Comparison of ENCODE assay signal across 15 mouse cellular contexts in the genomic region with DNA sequence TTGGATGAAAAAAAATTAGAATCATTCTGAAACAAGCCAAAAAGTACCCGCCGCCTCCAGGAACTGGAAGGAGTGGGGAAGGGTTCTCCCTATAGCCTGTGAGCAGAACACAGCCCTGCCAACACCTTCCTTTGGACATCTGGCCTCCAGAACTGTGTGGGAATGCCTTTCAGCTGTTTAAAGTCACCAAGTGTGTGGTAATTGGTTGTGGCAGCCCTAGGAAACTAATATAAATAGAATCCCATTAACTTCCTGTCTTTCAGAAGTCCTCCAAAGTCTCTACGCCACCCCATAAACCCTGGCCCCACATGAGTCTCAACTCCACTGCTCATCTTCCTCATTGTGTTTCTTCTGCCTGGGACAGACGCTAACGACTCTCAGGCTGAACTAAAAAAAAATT.
DNase-seq lines count a peak whose midpoint lies in the region; ATAC-seq and TF ChIP-seq lines count a peak whose summit lies in the region.
"Had no signal": no experiment of that assay in that cellular context is flagged by ENCODE, and none has a peak within 500 bp of the region (broad histone marks: within the 10 kb centered on the region; RNA-seq: fewer than 3 reads in every experiment).

No protein-coding gene starts in this region.

- H3K36me3 ChIP-seq in hindbrain, embryonic 11.5 days (ENCODE audit: control insufficient read depth, insufficient read depth, low read length), result no peaks in the 10 kb centered on the region
- H3K36me3 ChIP-seq in hindbrain, embryonic 12.5 days, result no peaks in the 10 kb centered on the region
- H3K36me3 ChIP-seq in lung, postnatal 0 days (ENCODE audit: insufficient read depth, low read length), result no peaks in the 10 kb centered on the region
- H3K36me3 ChIP-seq: liver, embryonic 12.5 days; midbrain, embryonic 15.5 days had no signal

- no peak overlapping the region for H3K4me2 ChIP-seq in hindbrain, embryonic 11.5 days (replicated peaks; ENCODE audit: low read depth, low read length)
- no peak overlapping the region for H3K4me2 ChIP-seq in hindbrain, embryonic 12.5 days (replicated peaks)
- H3K4me2 ChIP-seq in lung, postnatal 0 days (replicated peaks; ENCODE audit: low read depth, low read length), result no peak overlapping the region
- H3K4me2 ChIP-seq: liver, embryonic 12.5 days; midbrain, embryonic 15.5 days had no signal

- H3K9me3 ChIP-seq in hindbrain, embryonic 11.5 days (ENCODE audit: control insufficient read depth, low read length), result no peaks in the 10 kb centered on the region
- H3K9me3 ChIP-seq in hindbrain, embryonic 12.5 days (replicated peaks), result no peaks in the 10 kb centered on the region
- H3K9me3 ChIP-seq in lung, postnatal 0 days (ENCODE audit: low read length), result no peaks in the 10 kb centered on the region
- H3K9me3 ChIP-seq: liver, embryonic 12.5 days; midbrain, embryonic 15.5 days had no signal

- intact Hi-C loops in heart, postnatal 14 days (cut with DNase I), result no loop called here

- peak; percentile 10 for DNase-seq in hindbrain, embryonic 11.5 days (ENCODE audit: low spot score)
- peak; percentile 5 for DNase-seq in right cerebral cortex, postnatal 14 days
- no peak for DNase-seq in right cerebral cortex, postnatal 10 days (ENCODE audit: low spot score in 2 of 2)
- DNase-seq in lung, postnatal 0 days (ENCODE audit: low spot score), result peak; percentile 69
- DNase-seq in heart, adult 9 months (ENCODE audit: low spot score in 2 of 2), result no peak
- DNase-seq in heart, postnatal 14 days, result no peak
- DNase-seq in cerebellum, adult 9-10 months, result no peak
- DNase-seq: cerebellum, adult 11 months; gastrocnemius, postnatal 36 days; heart, postnatal 36 days; thymus, postnatal 25 days had no signal

- no peak for TF ChIP-seq CTCF in lung, postnatal 0 days (IDR thresholded peaks at IDR 0.05)

- TF ChIP-seq EP300 in lung, postnatal 0 days (IDR thresholded peaks at IDR 0.05), result no peak

- no peaks in the 10 kb centered on the region for H3K4me1 ChIP-seq in hindbrain, embryonic 11.5 days (replicated peaks; ENCODE audit: control insufficient read depth, insufficient read depth, low read length)
- 0 out of 2 replicates have a peak, but pooled peaks cover 2% of the 10 kb centered on the region for H3K4me1 ChIP-seq in hindbrain, embryonic 12.5 days
- H3K4me1 ChIP-seq in lung, postnatal 0 days (ENCODE audit: insufficient read depth, low read depth, low read length), result no peaks in the 10 kb centered on the region
- H3K4me1 ChIP-seq: liver, embryonic 12.5 days; midbrain, embryonic 15.5 days had no signal

- H3K9ac ChIP-seq in hindbrain, embryonic 11.5 days (ENCODE audit: low read depth, low read length), result no peak overlapping the region
- no peak overlapping the region for H3K9ac ChIP-seq in hindbrain, embryonic 12.5 days
- no peak overlapping the region for H3K9ac ChIP-seq in lung, postnatal 0 days (replicated peaks; ENCODE audit: low read depth)
- H3K9ac ChIP-seq: liver, embryonic 12.5 days; midbrain, embryonic 15.5 days had no signal

- ATAC-seq in hindbrain, embryonic 11.5 days (ENCODE audit: low FRiP score), result no peak
- no peak for ATAC-seq in hindbrain, embryonic 12.5 days (ENCODE audit: low FRiP score)
- ATAC-seq in lung, postnatal 0 days, result peak; percentile 87
- ATAC-seq: liver, embryonic 12.5 days had no signal

- no peak overlapping the region for H3K4me3 ChIP-seq in hindbrain, embryonic 11.5 days (ENCODE audit: low read depth, low read length)
- no peak overlapping the region for H3K4me3 ChIP-seq in hindbrain, embryonic 12.5 days
- H3K4me3 ChIP-seq in lung, postnatal 0 days (ENCODE audit: low read depth, low read length), result no peak overlapping the region
- H3K4me3 ChIP-seq: erythroblast, embryonic 14.5 days; liver, embryonic 12.5 days; midbrain, embryonic 15.5 days had no signal

- H3K27me3 ChIP-seq in hindbrain, embryonic 11.5 days (ENCODE audit: control insufficient read depth, insufficient read depth, low read length), result no peaks in the 10 kb centered on the region
- no peaks in the 10 kb centered on the region for H3K27me3 ChIP-seq in hindbrain, embryonic 12.5 days
- H3K27me3 ChIP-seq in lung, postnatal 0 days (replicated peaks; ENCODE audit: insufficient read depth, low read length), result no peaks in the 10 kb centered on the region
- H3K27me3 ChIP-seq: liver, embryonic 12.5 days; midbrain, embryonic 15.5 days had no signal

- WGBS in hindbrain, embryonic 11.5 days, result 69% methylated on average over 5 of the region's 5 CpGs
- 70% methylated on average over 5 of the region's 5 CpGs for WGBS in hindbrain, embryonic 12.5 days
- WGBS in lung, postnatal 0 days, result 27% methylated on average over 5 of the region's 5 CpGs

- no peak overlapping the region for H3K27ac ChIP-seq in hindbrain, embryonic 11.5 days (ENCODE audit: low read depth, low read length)
- H3K27ac ChIP-seq in hindbrain, embryonic 12.5 days, result no peak overlapping the region
- no peak overlapping the region for H3K27ac ChIP-seq in lung, postnatal 0 days (ENCODE audit: low read length)
- H3K27ac ChIP-seq: liver, embryonic 12.5 days; midbrain, embryonic 15.5 days had no signal

Comparison
In these comparisons a context has a peak if more than half of its experiments do, and no peak if none do; other contexts are left out.
1. DNase-seq: peak in hindbrain, embryonic 11.5 days (single experiment), right cerebral cortex, postnatal 14 days (single experiment) and lung, postnatal 0 days (single experiment); none in right cerebral cortex, postnatal 10 days (0 of 2), heart, adult 9 months (0 of 2), heart, postnatal 14 days (0 of 2) and cerebellum, adult 9-10 months (single experiment).